Mouse (Mus musculus) bone marrow, adult 2 months (tissue): ENCODE results near the gene Sgk1.

Source experiments
- CTCF ChIP-seq: fragments of 200-500 bp; IDR thresholded peaks from 2 replicates; pipeline ENCODE4 v1.5.1; 2011; ENCODE audit warnings: low read length, control low read depth; ENCODE audit not compliant: control insufficient read depth, insufficient read depth
- POLR2A ChIP-seq: fragments of 200-500 bp; IDR thresholded peaks from 2 replicates; pipeline ENCODE4 v1.6.1; 2011; ENCODE audit warnings: low read depth, mild to moderate bottlenecking, control low read depth, low read length, borderline replicate concordance; ENCODE audit not compliant: control insufficient read depth

DNA sequence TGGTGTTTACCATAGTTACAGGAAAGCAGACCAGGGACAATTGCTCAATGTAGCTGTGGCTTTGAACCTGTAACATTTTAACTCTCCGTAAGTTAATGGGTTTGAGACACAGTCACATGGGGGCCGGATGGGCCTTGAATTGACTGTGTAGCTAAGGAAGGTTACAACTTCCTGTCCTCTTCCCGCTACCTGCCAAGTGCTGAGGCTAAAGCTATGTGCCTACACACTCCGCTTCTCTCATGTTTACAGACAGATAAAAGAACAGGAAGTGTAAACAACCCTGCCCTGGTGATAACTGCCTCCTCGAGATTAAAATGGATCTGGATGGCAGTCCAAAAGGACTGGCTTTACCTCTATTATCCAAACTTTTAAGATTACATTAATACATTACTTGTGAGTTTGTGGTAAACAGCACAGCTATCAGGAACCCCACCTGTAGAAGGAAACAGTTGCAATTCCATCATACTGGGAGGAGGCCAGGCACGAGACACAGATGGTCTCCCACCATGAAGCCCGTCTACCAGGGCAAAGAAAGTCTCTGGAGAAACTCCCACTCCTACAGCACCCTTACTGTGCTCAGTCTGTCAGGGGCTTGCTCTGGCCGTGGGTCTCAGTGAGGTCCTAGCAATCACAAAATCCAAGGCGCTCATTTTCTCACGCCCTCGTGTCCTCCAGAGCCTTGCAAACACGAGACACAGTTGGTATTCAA, 54.7 kb downstream of the Sgk1 start:
- no peak for TF ChIP-seq CTCF
- TF ChIP-seq POLR2A, result no peak
